Mouse (Mus musculus): Measurements from ENCODE around the gene Brpf3.

GRCm38 (mm10) chr17:28820189-28820588 is 19.3 kb downstream of the Brpf3 start:
- TF ChIP-seq GATA1 (IDR thresholded peaks at IDR 0.05; ENCODE audit: low read length) (no peak), TAL1 (IDR thresholded peaks at IDR 0.05; ENCODE audit: low read length) (no peak)
